Mouse (Mus musculus) 3134 (cell line): Measurements from ENCODE around the gene Gm5862.
A peak's percentile ranks its signal among the peaks of the same experiment; 100 is the strongest.
"Not testable (repeated sequence)": the region's sequence is repeated elsewhere in the genome, so short reads cannot be mapped to it uniquely, and the experiment has no call there.

ENCODE experiments used
- DNase-seq: peaks from one replicate; pipeline ENCODE4 v3.0.0-alpha.2; 2011; ENCODE audit warnings: low spot score; ENCODE audit not compliant: insufficient read length; ENCODE audit errors: extremely low read depth

Gene Gm5862

DNA sequence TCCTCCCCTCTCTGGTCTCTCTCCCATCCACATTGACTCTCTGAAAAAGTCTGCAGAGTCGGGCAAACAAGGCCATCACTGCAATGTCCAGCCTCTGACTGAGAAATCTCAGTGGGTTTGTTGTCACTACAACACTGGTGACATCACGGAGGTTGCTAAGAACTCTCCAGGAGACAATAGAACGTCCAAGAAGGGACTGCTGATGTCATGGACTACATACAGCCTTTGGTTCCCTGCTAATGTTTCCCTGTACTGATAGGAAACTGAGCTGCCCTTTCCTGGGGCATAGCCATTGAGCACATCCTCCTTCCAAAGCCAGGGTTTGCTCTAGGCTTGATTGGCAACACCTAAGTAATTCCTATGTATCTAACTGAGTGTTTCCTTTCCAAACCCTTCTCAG is at the start of gene Gm5862:
Gene Gm5862 (minus strand): TSS at position 101 of the 400 bp plus-strand sequence.
- DNase-seq: not testable (repeated sequence)

DNA sequence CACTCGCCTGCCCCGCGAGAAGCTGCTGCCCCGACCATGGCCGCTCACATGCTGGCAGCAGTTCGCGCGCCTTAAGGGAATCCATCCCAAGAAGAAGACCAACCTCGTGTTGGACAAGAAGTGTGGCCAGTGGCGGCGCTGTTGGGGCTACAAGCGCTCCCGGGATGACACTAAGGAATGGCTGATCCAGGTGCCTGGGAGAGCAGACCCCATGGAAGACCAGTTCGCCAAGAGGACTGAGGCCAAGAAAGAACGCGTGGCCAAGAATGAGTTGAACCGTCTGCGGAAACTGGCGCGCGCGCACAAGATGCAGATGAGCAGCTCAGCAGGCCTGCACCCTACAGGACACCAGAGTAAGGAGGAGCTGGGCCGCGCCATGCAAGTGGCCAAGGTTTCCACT is 48.0 kb upstream of the Gm5862 start:
- DNase-seq: no peak

DNA sequence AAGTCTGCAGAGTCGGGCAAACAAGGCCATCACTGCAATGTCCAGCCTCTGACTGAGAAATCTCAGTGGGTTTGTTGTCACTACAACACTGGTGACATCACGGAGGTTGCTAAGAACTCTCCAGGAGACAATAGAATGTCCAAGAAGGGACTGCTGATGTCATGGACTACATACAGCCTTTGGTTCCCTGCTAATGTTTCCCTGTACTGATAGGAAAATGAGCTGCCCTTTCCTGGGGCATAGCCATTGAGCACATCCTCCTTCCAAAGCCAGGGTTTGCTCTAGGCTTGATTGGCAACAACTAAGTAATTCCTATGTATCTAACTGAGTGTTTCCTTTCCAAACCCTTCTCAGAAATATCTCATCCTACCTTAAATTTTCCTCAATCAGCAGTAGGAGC is 35.8 kb upstream of the Gm5862 start, which contains the start of gene Gm7347:
Gene Gm7347 (minus strand): TSS at position 101 of the 400 bp plus-strand sequence.
- DNase-seq: not testable (repeated sequence)

DNA sequence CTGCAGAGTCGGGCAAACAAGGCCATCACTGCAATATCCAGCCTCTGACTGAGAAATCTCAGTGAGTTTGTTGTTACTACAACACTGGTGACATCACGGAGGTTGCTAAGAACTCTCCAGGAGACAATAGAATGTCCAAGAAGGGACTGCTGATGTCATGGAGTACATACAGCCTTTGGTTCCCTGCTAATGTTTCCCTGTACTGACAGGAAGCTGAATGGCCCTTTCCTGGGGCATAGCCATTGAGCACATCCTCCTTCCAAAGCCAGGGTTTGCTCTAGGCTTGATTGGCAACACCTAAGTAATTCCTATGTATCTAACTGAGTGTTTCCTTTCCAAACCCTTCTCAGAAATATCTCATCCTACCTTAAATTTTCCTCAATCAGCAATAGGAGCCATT is 16.7 kb upstream of the Gm5862 start, which contains the start of gene Speer4a:
Gene Speer4a (minus strand): TSS at position 101 of the 400 bp plus-strand sequence.
- not testable (repeated sequence) for DNase-seq

DNA sequence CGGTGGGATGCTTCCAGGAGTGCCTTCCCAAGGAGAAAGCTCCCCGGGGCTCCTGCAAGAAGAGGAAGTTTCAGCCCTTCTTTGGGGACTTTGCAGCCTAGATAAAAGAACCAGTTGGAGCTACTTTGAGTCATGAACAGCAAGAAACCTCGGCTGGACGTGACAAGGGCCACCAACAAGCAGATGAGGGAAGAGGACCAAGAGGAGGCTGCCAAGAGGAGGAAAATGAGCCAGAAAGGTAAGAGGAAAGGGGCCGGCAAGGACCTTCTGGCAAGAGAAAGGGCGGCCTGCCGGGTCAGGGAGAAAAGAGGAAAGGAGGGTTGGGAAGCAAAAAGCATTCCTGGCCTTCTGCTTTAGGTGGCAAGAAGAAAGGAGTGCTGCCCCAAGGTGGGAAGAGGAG is 15.0 kb downstream of the Gm5862 start:
- DNase-seq: not testable (repeated sequence)

DNA sequence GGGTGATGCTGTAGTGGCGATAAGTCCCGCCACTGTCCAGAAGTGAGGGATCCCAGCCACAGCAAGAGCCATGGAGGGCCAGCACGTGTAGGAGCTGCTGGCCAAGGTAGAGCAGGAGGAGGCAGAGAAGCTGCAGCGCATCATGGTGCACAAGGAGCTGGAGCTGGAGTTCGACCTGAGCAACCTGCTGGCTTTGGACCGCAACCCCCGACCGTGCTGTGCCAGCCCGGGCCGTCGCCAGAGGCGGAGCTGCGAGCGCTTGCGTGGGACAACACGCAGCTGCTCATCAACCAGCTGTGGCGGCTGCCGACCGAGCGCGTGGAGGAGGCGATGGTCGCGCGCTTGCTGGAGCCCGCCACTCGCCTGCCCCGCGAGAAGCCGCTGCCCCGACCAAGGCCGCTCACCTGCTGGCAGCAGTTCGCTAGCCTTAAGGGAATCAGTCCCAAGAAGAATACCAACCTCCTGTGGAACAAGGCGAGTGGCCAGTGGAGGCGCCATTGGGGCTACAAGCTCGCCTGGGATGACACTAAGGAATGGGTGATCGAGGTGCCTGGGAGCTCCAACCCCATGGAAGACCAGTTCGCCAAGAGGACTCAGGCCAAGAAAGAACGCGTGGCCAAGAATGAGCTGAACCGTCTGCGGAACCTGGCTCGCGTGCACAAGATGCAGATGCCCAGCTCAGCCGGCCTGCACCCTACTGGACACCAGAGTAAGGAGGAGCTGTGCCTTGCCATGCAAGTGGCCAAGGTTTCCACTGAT is 15.6 kb downstream of the Gm5862 start:
- DNase-seq: peak; percentile 1

DNA sequence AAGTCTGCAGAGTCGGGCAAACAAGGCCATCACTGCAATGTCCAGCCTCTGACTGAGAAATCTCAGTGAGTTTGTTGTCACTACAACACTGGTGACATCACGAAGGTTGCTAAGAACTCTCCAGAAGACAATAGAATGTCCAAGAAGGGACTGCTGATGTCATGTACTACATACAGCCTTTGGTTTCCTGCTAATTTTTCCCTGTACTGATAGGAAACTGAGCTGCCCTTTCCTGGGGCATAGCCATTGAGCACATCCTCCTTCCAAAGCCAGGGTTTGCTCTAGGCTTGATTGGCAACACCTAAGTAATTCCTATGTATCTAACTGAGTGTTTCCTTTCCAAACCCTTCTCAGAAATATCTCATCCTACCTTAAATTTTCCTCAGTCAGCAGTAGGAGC is 18.0 kb downstream of the Gm5862 start, which contains the start of gene Gm1979:
Gene Gm1979 (minus strand): TSS at position 101 of the 400 bp plus-strand sequence.
- DNase-seq: not testable (repeated sequence)

DNA sequence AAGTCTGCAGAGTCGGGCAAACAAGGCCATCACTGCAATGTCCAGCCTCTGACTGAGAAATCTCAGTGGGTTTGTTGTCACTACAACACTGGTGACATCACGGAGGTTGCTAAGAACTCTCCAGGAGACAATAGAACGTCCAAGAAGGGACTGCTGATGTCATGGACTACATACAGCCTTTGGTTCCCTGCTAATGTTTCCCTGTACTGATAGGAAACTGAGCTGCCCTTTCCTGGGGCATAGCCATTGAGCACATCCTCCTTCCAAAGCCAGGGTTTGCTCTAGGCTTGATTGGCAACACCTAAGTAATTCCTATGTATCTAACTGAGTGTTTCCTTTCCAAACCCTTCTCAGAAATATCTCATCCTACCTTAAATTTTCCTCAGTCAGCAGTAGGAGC is 34.2 kb downstream of the Gm5862 start, which contains the start of gene Gm21698:
Gene Gm21698 (minus strand): TSS at position 101 of the 400 bp plus-strand sequence.
- DNase-seq: not testable (repeated sequence)

DNA sequence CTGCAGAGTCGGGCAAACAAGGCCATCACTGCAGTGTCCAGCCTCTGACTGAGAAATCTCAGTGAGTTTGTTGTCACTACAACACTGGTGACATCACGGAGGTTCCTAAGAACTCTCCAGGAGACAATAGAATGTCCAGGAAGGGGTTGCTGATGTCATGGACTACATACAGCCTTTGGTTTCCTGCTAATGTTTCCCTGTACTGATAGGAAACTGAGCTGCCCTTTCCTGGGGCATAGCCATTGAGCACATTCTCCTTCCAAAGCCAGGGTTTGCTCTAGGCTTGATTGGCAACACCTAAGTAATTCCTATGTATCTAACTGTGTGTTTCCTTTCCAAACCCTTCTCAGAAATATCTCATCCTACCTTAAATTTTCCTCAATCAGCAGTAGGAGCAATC is 50.2 kb downstream of the Gm5862 start, which contains the start of gene Gm21680:
Gene Gm21680 (minus strand): TSS at position 101 of the 400 bp plus-strand sequence.
- not testable (repeated sequence) for DNase-seq
